Mouse (Mus musculus) hindbrain, embryonic 15.5 days (tissue): ENCODE data around the gene Phkg1. TPM values are rescaled to one million over a fixed set of nuclear protein-coding genes. Genes with fewer than 3 reads are reported as not detected.

ENCODE experiments used
- ATAC-seq: fragments of 200-750 bp; cut with Nextera tagmentation; 2 replicates; pipeline ENCODE4 v1.8.0; 2017; ENCODE audit warnings: low read depth, moderate number of reproducible peaks, moderate TSS enrichment; ENCODE audit not compliant: low FRiP score
- H3K27ac ChIP-seq: fragments of 300-500 bp; sonication (generic); replicated peaks from 2 replicates; pipeline ENCODE4 v1.5.1; 2015; ENCODE audit warnings: mild to moderate bottlenecking, inconsistent platforms
- H3K27me3 ChIP-seq: fragments of 300-500 bp; sonication (generic); 2 replicates; pipeline ENCODE4 v1.6.1; 2015; ENCODE audit warnings: control low read depth, inconsistent platforms
- H3K36me3 ChIP-seq: fragments of 300-500 bp; sonication (generic); 2 replicates; pipeline ENCODE4 v1.6.1; 2015; ENCODE audit warnings: control low read depth, inconsistent platforms
- H3K4me1 ChIP-seq: fragments of 300-500 bp; sonication (generic); replicated peaks from 2 replicates; pipeline ENCODE4 v1.6.1; 2015; ENCODE audit warnings: control low read depth, inconsistent platforms
- H3K4me2 ChIP-seq: fragments of 300-500 bp; sonication (generic); 2 replicates; pipeline ENCODE4 v1.6.1; 2015; ENCODE audit warnings: moderate library complexity, mild to moderate bottlenecking, inconsistent platforms
- H3K4me3 ChIP-seq: fragments of 300-500 bp; sonication (generic); 2 replicates; pipeline ENCODE4 v1.5.1; 2015; ENCODE audit warnings: mild to moderate bottlenecking, inconsistent platforms
- H3K9ac ChIP-seq: fragments of 300-500 bp; sonication (generic); 2 replicates; pipeline ENCODE4 v1.6.1; 2015; ENCODE audit warnings: inconsistent platforms
- H3K9me3 ChIP-seq: fragments of 300-500 bp; sonication (generic); 2 replicates; pipeline ENCODE4 v1.6.1; 2016; ENCODE audit warnings: control low read depth, inconsistent platforms
- WGBS: fragments of 180-500 bp; shearing (Covaris S2); methylation state at CpG from one replicate; pipeline ENCODE4 v1.1.7; 2015; 5-methylcytosine and 5-hydroxymethylcytosine counted together
- polyA plus RNA-seq: library from polyadenylated mRNA; unstranded; fragments of >200 nt; fragmentation: Nextera tagmentation; extraction: Ambion mirVana; gene quantifications from 2 replicates; pipeline ENCODE4 v1.2.1, GENCODE M21; 2015

Gene Phkg1
- polyA plus RNA-seq, 1 experiment from 2014 or later: 0.79 TPM

DNA sequence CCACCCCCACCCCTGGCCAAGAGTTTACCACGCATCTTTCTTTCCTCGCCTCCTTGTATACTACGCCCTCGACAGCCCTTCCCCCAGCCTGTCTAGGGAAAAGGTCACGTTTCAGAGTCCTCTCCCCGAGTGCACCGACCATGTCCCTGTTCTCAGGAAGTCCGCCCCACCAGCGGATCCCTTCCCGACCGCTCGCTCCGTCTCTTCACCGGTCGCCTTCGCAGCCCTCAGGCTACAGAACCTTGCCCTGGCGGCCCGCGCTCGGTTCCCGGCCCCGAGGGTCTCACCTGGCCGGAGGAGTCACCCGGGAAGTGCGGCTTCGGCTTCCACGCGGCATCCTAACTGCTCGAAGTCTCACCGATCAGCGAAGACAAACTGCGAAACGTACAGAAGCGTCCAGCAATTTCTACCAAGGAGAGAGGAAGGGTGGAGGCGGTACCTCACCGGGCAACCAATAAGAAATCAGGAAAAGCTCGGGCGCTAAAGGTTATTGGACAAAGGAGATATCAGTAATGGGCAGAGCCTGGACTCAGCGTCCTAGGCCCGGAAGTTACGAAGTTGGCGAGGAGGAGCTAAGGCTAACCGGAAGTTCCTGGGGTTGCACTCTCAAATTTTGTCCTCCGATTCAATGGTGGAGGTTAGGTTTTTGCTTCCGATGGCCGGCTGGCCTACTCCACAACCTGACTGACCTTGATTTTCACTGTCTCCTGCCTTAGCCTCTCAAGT is 11.3 kb downstream of the Phkg1 start, which contains the start of gene Chchd2:
TSS of gene Chchd2 (minus strand) at position 560 of the 726 bp plus-strand sequence.
- peaks cover 29% of the 10 kb centered on the region for H3K4me1 ChIP-seq

DNA sequence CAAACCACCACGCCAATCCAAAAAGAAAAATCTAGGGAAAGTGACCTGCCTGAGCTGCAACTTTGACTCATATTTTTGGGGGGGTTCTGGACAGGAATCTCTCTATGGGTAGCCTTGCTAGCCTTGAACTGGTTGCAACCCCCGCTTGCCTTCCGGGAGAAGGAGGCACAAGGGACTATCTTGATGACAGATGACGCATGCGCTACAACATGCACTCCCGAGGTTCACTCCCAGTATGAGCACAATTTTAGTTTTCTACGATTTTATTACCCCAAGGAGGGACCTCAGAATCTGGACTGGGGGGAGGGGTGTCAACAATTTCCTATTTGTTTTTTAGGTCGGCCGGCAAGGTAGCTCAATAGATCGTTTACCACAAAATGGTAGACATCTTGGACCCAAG is 12.1 kb downstream of the Phkg1 start:
- no peaks in the 10 kb centered on the region for H3K9me3 ChIP-seq
- peaks cover 29% of the 10 kb centered on the region for H3K4me1 ChIP-seq
- peak overlapping the region; percentile 96 for H3K9ac ChIP-seq
- ATAC-seq: no peak
- 36% methylated on average over 10 of the region's 10 CpGs for WGBS
- peak overlapping the region; percentile 74 for H3K4me2 ChIP-seq
- peak overlapping the region; percentile 95 for H3K27ac ChIP-seq
- peaks cover 24% of the 10 kb centered on the region for H3K36me3 ChIP-seq
- H3K4me3 ChIP-seq: peak overlapping the region; percentile 96
- no peaks in the 10 kb centered on the region for H3K27me3 ChIP-seq

More for the DNA sequence above, 11.3 kb downstream of the Phkg1 start, which contains the start of gene Chchd2:
- H3K36me3 ChIP-seq: peaks cover 16% of the 10 kb centered on the region
- peak within 1 kb of the TSS; percentile 95 for H3K27ac ChIP-seq
- peak; percentile 100 for ATAC-seq
- peak within 1 kb of the TSS; percentile 96 for H3K9ac ChIP-seq
- peak within 1 kb of the TSS; percentile 96 for H3K4me3 ChIP-seq
- no peaks in the 10 kb centered on the region for H3K27me3 ChIP-seq
- no peaks in the 10 kb centered on the region for H3K9me3 ChIP-seq
- under 1% methylated on average over 46 of the region's 46 CpGs for WGBS
- H3K4me2 ChIP-seq: peak within 1 kb of the TSS; percentile 74

DNA sequence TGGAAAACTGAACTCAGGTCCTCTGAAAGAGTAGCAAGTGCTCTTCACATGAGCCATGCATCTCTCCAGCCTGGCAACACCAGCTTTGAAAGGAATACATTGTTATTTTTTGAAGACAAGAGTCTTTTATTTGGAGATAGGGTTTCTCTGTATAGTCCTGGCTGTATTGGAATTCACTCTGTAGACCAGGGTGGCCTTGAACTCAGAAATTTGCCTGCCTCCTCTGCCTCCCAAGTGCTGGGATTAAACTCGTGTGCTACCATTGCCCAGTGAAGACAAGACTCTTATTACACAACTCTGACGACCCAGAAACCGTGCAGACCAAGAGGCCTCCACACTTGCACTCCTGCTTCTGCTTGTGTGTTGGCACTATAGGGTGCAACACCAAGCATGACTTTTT is 18.5 kb downstream of the Phkg1 start:
- Histone ChIP-seq H3K27me3 (no peaks in the 10 kb centered on the region), H3K9ac (no peak overlapping the region), H3K27ac (no peak overlapping the region), H3K36me3 (peaks cover 39% of the 10 kb centered on the region), H3K4me1 (peaks cover 12% of the 10 kb centered on the region), H3K4me3 (no peak overlapping the region), H3K9me3 (no peaks in the 10 kb centered on the region), H3K4me2 (no peak overlapping the region)
- no peak for ATAC-seq
- 75% methylated on average over 3 of the region's 3 CpGs for WGBS

DNA sequence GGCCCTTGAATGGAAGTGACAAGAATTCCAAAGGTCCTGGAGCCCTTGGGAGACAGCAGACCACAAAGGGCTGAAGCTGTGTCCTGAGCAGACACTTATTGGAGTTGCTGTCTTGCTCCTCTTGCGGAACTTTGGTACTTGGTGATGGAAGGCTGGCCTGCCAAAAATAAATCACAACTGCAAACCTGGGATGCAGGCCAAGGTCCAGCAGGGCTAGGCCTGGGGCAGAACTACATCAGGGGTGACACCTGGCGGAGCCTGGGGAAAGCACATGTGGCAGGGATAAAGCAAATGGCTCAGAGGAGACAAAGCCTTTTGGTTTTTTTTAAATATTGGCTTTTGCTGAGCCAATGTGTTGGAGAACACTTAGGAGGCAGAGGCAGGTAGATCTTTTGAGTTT is 19.4 kb downstream of the Phkg1 start:
- Histone ChIP-seq H3K9ac (no peak overlapping the region), H3K4me3 (no peak overlapping the region), H3K36me3 (peaks cover 33% of the 10 kb centered on the region), H3K9me3 (no peaks in the 10 kb centered on the region), H3K4me2 (no peak overlapping the region), H3K4me1 (0 out of 2 replicates have a peak, but pooled peaks cover 4% of the 10 kb centered on the region), H3K27ac (no peak overlapping the region), H3K27me3 (no peaks in the 10 kb centered on the region)
- ATAC-seq: no peak
- WGBS: 59% methylated on average over 2 of the region's 2 CpGs

DNA sequence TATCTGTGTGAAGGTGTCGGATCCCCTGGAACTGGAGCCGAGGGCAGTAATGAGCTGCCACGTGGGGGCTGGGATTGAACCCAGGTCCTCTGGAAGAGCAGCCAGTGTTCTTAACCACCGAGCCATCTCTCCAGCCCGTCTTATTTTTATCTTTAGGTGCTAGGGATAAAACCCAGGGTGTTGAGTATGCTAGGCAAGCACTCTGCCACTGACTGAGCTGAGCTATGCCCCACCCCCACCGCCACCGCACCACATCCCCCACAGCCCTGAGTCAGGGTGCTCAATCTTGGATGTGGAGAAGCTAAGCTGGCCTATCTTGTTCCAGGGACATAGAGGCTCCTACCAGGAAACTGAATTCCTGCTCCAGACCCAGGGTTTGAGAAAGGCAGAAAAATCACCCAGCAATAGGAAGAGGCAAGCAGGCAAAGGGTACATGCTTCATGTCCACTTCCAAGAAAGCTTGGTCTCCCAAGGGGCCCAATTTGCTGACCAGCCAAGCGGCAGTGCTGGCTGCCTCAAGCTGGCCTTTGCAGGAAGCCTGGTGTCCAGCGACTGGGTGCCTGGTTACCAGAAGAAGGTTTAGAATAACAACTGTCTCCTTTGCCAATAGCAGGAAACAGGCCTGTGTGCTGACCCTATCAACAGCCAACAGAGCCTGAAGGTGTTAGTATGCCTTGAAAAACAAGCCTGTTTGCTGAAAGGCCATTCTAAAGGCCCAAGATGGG is 20.5 kb downstream of the Phkg1 start:
- ATAC-seq: no peak
- H3K36me3 ChIP-seq: peaks cover 27% of the 10 kb centered on the region
- no peak overlapping the region for H3K27ac ChIP-seq
- H3K27me3 ChIP-seq: no peaks in the 10 kb centered on the region
- 76% methylated on average over 9 of the region's 9 CpGs for WGBS
- no peaks in the 10 kb centered on the region for H3K4me1 ChIP-seq
- H3K4me3 ChIP-seq: no peak overlapping the region
- no peak overlapping the region for H3K4me2 ChIP-seq
- H3K9me3 ChIP-seq: no peaks in the 10 kb centered on the region
- H3K9ac ChIP-seq: no peak overlapping the region

DNA sequence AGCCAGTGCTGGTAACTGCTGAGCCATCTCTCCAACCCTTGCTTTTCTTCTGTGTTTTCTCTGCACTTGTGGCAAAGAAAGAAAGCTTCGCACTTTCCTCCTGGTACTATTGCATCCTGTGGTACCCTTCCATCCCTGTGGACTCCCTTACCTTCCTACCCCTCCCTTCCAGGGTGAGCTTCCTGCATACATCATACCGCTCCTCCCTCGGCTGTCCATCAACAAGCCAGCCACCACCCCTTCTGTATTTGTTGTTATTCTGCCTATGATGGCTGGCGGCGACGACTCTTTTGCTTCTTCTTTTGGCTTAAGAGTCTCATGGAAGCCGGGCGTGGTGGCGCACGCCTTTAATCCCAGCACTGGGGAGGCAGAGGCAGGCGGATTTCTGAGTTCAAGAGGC is 23.3 kb downstream of the Phkg1 start:
- 79% methylated on average over 11 of the region's 11 CpGs for WGBS
- H3K4me2 ChIP-seq: no peak overlapping the region
- H3K9ac ChIP-seq: no peak overlapping the region
- no peaks in the 10 kb centered on the region for H3K4me1 ChIP-seq
- H3K4me3 ChIP-seq: no peak overlapping the region
- H3K36me3 ChIP-seq: peaks cover 4% of the 10 kb centered on the region
- no peaks in the 10 kb centered on the region for H3K27me3 ChIP-seq
- ATAC-seq: no peak
- no peak overlapping the region for H3K27ac ChIP-seq
- no peaks in the 10 kb centered on the region for H3K9me3 ChIP-seq

DNA sequence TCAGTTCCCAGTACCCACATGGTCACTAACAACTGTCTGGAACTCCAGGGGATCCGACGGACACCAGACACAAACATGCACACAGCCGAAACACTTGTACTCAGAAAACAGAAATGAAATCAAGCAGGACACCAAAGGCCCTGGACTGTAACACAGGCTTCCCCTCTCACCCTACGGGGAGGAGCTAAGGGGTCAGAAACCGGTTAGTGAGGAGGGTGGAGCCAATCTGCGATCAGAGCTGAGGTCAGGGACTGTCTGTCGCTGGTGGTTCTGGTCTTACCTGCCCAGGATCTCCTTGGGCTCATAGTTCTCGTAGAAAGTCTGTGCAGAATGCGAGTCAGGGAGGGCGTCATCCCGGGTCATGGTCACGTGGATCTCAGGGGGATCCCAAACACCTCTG is 24.4 kb downstream of the Phkg1 start:
- WGBS: 86% methylated on average over 12 of the region's 12 CpGs
- Histone ChIP-seq H3K27me3 (no peaks in the 10 kb centered on the region), H3K27ac (no peak overlapping the region), H3K4me1 (no peaks in the 10 kb centered on the region), H3K4me2 (no peak overlapping the region), H3K36me3 (no peaks in the 10 kb centered on the region), H3K9ac (no peak overlapping the region), H3K4me3 (no peak overlapping the region), H3K9me3 (no peaks in the 10 kb centered on the region)
- no peak for ATAC-seq

DNA sequence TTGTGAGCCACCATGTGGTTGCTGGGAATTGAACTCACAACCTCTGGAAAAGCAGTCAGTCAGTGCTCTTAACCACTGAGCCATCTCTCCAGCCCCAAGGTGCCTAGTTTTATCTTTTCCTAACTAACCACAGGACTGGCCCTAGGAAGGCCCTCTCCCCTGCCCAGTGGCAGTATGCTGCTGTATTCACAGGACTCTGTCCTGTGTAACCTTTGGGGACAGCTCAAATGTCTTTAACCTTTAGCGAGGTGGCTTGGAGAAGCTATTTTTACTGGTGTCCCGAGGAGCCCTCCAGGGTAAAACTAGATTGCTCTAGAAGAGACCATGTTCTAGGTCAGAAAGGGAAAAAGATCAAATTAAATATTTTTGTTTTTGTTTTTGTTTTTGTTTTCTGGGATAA is 27.1 kb downstream of the Phkg1 start:
- no peaks in the 10 kb centered on the region for H3K27me3 ChIP-seq
- no peak overlapping the region for H3K4me3 ChIP-seq
- no peaks in the 10 kb centered on the region for H3K4me1 ChIP-seq
- no peaks in the 10 kb centered on the region for H3K9me3 ChIP-seq
- WGBS: 83% methylated on average over 2 of the region's 2 CpGs
- H3K27ac ChIP-seq: no peak overlapping the region
- ATAC-seq: no peak
- H3K9ac ChIP-seq: no peak overlapping the region
- no peak overlapping the region for H3K4me2 ChIP-seq
- no peaks in the 10 kb centered on the region for H3K36me3 ChIP-seq

DNA sequence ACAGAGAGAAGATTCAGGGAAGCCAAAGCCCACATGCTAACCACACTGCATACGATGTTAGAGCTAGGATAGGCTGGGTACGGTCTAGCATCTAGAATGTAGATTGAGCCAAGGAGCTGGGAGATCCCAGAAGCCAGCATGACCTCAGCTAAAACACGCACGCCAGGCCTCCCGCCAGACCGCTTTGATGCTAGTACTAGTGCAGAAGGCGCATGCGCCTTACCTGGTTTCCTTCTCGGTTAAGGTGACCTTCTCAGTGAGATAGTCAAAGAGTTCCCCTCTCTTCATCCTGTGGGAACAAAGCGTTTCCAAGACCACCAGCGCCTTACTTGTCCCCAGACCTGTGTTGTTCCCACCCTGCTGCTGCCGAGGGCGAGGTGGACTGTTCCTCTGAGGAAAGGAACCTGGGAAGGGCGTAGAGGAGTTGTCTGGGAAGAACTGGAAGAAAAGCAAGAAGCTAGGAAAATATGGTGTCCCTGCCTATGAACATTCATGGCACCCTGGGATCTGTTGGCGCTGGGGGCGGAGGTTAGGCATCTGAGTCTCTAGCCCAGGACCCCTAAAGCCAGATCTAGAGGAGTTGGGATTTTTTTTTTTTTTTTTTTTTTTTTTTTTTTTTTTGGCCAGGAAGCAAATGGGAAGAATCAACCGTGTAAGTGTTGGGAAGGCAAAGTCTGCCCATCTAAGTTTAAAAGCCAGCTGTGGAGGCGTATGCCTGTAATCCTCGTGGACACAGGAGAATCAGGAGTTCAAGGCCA is 28.9 kb downstream of the Phkg1 start:
- WGBS: 91% methylated on average over 19 of the region's 19 CpGs
- ATAC-seq: no peak
- no peak overlapping the region for H3K9ac ChIP-seq

DNA sequence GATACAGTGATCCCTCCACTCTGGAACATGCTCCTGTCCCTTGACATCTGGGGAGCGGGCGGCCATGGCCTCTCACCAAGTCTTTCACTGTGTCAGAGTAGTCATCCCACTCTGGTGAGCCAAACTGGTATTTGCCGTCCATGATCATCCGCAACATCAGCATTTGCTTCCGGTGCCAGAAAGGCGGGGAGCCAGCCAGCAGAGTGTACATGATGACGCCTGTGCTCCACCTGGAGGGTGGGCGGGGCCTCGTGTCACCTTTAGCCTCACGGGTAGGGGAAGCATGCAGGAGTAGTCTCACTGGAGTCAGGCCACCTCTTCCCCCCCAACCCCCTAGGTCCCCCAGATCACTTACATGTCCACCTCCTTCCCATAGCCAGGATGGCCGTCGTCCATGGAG is 32.5 kb downstream of the Phkg1 start:
- 91% methylated on average over 12 of the region's 12 CpGs for WGBS
- H3K9me3 ChIP-seq: no peaks in the 10 kb centered on the region

More for the DNA sequence above, 28.9 kb downstream of the Phkg1 start:
- no peak overlapping the region for H3K4me3 ChIP-seq
- H3K9me3 ChIP-seq: no peaks in the 10 kb centered on the region
- no peaks in the 10 kb centered on the region for H3K36me3 ChIP-seq
- H3K4me1 ChIP-seq: no peaks in the 10 kb centered on the region
- no peak overlapping the region for H3K27ac ChIP-seq
- no peaks in the 10 kb centered on the region for H3K27me3 ChIP-seq
- no peak overlapping the region for H3K4me2 ChIP-seq

DNA sequence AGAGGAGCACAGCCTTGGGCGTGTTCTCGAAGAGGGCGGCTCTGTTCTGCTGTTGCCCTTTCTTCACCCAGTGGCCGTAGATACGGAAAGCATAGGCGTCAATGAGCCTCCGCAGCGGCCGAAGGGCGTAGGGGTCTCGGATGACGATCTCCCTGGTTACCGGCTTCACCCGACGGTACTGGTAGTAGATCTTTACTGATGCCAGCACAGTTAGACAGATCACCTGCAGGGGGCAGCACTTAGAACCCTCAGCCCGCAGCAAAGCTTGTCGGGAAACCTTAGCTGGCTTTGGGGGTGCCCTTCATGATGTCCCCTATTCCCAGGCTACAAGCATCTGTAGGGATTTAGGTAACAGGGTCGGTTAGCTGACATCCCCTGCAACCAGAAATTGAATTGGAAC is 33.9 kb downstream of the Phkg1 start:
- H3K27me3 ChIP-seq: no peaks in the 10 kb centered on the region
- H3K36me3 ChIP-seq: peaks cover 31% of the 10 kb centered on the region
- 0 out of 2 replicates have a peak overlapping the region, but pooled peaks have one; percentile 6 for H3K4me2 ChIP-seq
- no peak overlapping the region for H3K4me3 ChIP-seq
- H3K9ac ChIP-seq: no peak overlapping the region
- WGBS: 10% methylated on average over 18 of the region's 18 CpGs
- no peaks in the 10 kb centered on the region for H3K9me3 ChIP-seq
- no peak for ATAC-seq
- H3K4me1 ChIP-seq: no peaks in the 10 kb centered on the region
- H3K27ac ChIP-seq: no peak overlapping the region

More for the DNA sequence above, 32.5 kb downstream of the Phkg1 start:
- H3K9ac ChIP-seq: no peak overlapping the region
- H3K4me2 ChIP-seq: no peak overlapping the region
- ATAC-seq: no peak
- no peak overlapping the region for H3K27ac ChIP-seq
- H3K4me1 ChIP-seq: no peaks in the 10 kb centered on the region
- H3K4me3 ChIP-seq: no peak overlapping the region
- no peaks in the 10 kb centered on the region for H3K27me3 ChIP-seq
- peaks cover 21% of the 10 kb centered on the region for H3K36me3 ChIP-seq

DNA sequence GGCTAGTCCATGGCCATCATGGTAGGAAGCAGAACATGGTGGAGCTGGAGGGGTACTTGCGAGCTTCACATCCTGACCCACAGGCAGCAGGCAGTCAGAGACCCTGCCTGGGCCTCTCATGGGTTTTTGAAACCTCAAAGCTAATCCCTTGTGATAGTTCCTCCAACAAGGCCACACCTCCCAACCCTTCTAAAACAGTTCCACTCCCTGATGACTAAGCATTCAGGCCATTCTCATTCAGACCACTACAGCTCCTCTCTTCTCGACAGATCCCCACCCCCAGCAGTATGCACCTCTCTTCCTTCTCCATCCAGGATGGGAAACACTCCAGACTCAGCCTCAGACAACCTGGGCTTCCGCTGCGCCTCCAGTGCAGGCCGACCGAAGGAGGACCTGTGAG is 36.0 kb downstream of the Phkg1 start:
- Histone ChIP-seq H3K4me2 (no peak overlapping the region), H3K9ac (no peak overlapping the region), H3K9me3 (no peaks in the 10 kb centered on the region), H3K36me3 (peaks cover 41% of the 10 kb centered on the region), H3K4me1 (no peaks in the 10 kb centered on the region), H3K4me3 (no peak overlapping the region), H3K27ac (no peak overlapping the region), H3K27me3 (no peaks in the 10 kb centered on the region)
- WGBS: 96% methylated on average over 6 of the region's 6 CpGs
- ATAC-seq: no peak
